Mouse (Mus musculus) left cerebral cortex, postnatal 25 days (tissue): ENCODE data around the gene Extl1. TPM values are rescaled to one million over a fixed set of nuclear protein-coding genes. Genes with fewer than 3 reads are reported as not detected.
A peak's percentile ranks its signal among the peaks of the same experiment; 100 is the strongest.
"Not testable (repeated sequence)": the region's sequence is repeated elsewhere in the genome, so short reads cannot be mapped to it uniquely, and the experiment has no call there.

Source experiments
- DNase-seq, 2 experiments: peaks; one replicate each; pipeline ENCODE4 v3.0.0; 2022; ENCODE audit warnings: low spot score in 2 of 2, mixed read lengths in 1 of 2
- intact Hi-C: fragments of 180-260 bp; cut with DNase I; formaldehyde crosslinking; loops from one replicate; pipeline ENCODE4 v1.15.1; 2025
- total RNA-seq, 2 experiments: library from RNA; stranded (reverse); gene quantifications; 2 replicates each; pipeline ENCODE4 v1.2.3; 2021

Gene Extl1
- 10 to 100 TPM; 49.2 to 52.5 TPM for total RNA-seq

GRCm38 (mm10) chr4:134383750-134384149, at the start of gene Extl1:
TSS of gene Extl1 (minus strand) at chr4:134383850.
- DNase-seq, intact Hi-C loops: not testable (repeated sequence)

- intact Hi-C loops = no loop called here
- DNase-seq = peak in 1 of 2 experiments; percentile 63
These were observed 49.2 kb upstream of the Extl1 start for GRCm38 (mm10) chr4:134432686-134433360.

GRCm38 (mm10) chr4:134430381-134431004, 46.8 kb upstream of the Extl1 start:
- DNase-seq = peak; percentile 92 to 99

GRCm38 (mm10) chr4:134425088-134425487, 41.4 kb upstream of the Extl1 start:
- peak in 1 of 2 experiments; percentile 74 for DNase-seq
- intact Hi-C loops = no loop called here

More at GRCm38 (mm10) chr4:134430381-134431004, 46.8 kb upstream of the Extl1 start:
- intact Hi-C loops = loop anchor here (1.0 kb wide), 2 partner anchors 15 to 29 kb away; no protein-coding TSS in a partner anchor

DNA sequence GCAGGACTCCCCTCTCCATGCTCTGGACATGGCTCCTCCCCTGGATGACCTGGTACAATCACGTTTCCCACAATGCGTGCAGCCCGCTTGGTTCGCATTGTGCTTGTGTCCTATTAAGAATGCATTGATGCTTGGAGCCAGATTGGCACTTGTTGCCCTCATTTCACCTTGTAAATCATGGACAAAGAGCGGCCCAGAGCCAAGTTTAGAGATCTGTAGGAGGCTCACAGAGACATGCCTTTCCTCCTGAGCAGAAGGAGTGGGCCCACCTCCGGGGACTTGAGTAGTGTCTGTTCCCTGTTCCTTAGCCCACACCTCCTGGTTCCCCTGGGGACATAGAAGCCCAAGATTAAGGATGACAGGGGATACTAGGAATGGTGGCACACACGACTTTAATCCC, 40.3 kb upstream of the Extl1 start:
- DNase-seq = peak in 1 of 2 experiments; percentile 51
- intact Hi-C loops = no loop called here

- DNase-seq = no peak
- intact Hi-C loops = no loop called here
These were observed 38.3 kb upstream of the Extl1 start for GRCm38 (mm10) chr4:134421971-134422370.

DNA sequence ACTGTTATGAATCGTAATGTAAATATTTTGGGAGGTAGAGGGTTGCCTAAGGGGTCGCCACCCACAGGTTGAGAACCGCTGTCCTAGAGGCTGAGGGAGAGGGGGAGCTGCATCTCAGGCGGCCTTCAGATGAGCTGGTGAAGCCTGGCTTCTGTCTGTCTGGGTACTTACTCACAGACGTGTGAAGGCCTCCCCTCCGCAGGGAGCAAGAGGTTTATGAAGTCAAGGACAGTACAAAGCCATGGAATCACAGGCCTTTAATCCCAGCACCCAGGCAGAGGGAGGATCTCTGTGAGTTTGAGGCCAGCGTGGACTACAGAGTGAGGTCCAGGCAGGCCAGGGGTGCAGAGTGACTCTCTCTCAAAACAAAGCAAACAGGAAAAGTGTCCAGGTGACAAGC, 33.5 kb upstream of the Extl1 start:
- no peak for DNase-seq
- intact Hi-C loops = no loop called here

GRCm38 (mm10) chr4:134416602-134417001, 33.0 kb upstream of the Extl1 start:
- DNase-seq = peak in 1 of 2 experiments; percentile 88
- intact Hi-C loops = no loop called here

GRCm38 (mm10) chr4:134416177-134416576, 32.5 kb upstream of the Extl1 start:
- intact Hi-C loops = no loop called here
- peak in 1 of 2 experiments; percentile 78 for DNase-seq

DNA sequence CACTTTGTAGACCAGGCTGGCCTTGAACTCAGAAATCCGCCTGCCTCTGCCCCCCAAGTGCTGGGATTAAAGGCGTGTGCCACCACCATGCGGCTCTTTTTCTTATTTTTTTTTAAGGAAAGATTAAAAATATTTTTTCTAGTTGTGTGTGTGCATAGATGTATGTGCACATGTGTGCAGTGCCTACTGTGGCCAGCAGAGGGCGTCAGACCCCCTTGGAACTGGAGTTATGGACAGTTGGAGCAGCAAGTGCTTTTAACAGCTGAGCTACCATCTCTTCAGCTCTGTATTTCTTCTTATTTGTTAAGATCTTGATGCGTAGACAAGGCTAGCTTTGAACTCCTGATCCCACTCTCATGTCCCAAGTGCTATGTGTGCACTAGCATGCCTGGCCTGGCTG, 25.6 kb upstream of the Extl1 start:
- intact Hi-C loops = no loop called here
- no peak for DNase-seq

DNA sequence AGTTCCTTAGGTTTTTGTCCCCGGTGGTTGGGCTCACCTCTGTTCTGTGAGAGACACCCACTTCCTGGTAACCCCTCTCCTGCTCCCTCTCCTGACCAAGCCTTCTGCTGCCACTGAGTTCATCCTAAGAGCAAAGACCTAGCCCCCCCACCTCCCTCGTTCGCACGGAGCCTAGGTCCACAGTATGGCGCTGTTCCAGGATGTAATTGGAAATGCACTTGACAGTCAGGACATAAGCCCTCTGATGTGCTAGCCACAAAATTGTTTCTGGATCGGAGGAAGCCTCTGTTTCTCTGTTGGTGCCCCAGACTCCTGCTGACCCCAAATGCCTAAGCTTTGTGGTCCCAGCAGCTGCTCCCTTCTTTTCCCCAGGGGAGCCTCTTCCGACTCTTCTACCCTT, 20.1 kb upstream of the Extl1 start:
- DNase-seq = no peak
- intact Hi-C loops = no loop called here

DNA sequence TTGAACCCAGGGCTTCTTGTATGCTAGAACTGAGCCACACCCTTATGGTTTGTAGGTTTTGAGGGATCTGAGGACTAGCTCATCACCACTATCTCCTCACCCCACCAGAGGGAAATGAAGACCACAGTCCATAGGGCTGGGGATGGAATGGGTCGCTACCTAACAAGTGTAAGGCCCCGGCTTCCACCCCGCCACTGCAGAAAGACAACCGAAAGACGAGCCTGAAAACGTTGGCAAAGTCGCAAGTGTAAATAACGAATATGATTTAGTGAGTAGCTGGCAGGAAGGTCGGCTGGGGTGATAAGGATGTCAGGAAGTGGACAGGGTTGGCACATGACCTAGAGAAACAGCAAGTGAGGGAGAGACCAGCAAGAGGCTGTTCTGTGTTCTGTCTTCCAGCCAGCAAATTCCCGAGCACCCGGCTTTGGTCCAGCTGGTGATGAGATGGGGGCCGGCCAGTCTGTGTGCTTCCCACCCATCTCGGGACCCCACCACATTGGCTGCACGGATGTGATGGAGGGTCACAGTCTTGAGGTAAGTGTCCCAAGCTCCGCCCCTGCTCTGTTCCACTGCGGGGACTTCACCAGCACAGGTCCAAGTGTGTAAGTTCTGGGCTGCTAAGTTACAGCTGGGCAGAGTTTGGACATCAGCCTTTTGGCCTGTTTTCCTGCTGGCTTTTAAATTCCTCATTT, 19.1 kb upstream of the Extl1 start:
- no peak for DNase-seq
- intact Hi-C loops = no loop called here

- intact Hi-C loops = loop anchor here (1.0 to 2.0 kb wide), 2 partner anchors 28 to 49 kb away; no protein-coding TSS in a partner anchor
- DNase-seq = no peak
These were observed 18.4 kb upstream of the Extl1 start for GRCm38 (mm10) chr4:134401856-134402570.

- intact Hi-C loops = loop anchor here (1.0 to 2.0 kb wide), 2 partner anchors 29 to 50 kb away; no protein-coding TSS in a partner anchor
- peak; percentile 83 to 92 for DNase-seq
These were observed 17.6 kb upstream of the Extl1 start for GRCm38 (mm10) chr4:134401181-134401661.

GRCm38 (mm10) chr4:134400206-134400605, 16.6 kb upstream of the Extl1 start:
- DNase-seq = no peak
- intact Hi-C loops = loop anchor here (2.0 kb wide), 1 partner anchor 51 kb away; no protein-coding TSS in a partner anchor

GRCm38 (mm10) chr4:134397732-134398131, 14.1 kb upstream of the Extl1 start:
- intact Hi-C loops = loop anchor here (2.0 kb wide), 1 partner anchor 71 kb away; the partner anchor contains the start of gene Stmn1
- DNase-seq = no peak

- intact Hi-C loops = loop anchor here (2.0 kb wide), 1 partner anchor 72 kb away; the partner anchor contains the start of gene Stmn1
- DNase-seq = peak; percentile 41 to 55
These were observed 13.5 kb upstream of the Extl1 start for GRCm38 (mm10) chr4:134397121-134397520.

DNA sequence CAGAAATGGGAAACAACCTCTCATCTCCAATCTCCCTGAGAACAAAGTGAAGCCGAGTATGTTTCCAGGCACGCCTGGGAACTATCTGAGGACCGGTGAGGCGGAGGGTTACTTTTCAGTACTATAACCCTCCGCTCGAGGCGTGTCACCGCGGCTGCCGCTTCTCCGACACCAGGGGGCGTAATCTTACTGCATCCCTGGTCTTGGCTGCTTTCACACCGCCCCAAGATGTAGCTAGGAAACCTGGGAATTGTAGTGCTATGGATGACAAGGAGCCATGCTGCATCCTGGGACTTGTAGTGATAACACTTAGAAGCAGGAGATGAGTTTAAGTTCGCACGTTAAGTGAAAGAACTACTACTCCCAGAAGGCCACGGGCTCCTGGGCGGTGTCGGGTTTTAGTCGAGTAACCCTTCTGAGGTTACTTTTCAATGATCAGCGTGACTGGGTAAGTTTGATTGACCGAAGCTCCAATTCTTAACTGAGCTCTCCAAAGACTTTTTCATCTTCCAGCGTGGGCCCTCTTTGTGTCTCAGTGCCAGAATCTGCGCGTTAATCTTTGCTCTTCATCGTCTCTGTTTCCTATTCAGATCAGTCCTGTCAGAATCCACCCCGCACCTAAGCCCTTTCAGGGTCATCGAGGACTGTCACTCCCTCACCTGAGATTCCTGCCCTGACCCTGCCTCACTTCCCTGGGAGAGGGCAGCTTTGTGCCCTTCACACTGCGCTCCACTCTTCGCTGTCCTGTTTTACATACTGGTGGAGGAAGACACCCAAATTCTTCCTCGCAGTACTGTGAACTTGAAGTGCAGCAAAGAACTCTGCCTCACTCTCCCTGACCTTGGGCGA, 12.6 kb upstream of the Extl1 start, which contains the start of gene Pafah2:
TSS of gene Pafah2 (plus strand) at position 344 of the 849 bp plus-strand sequence.
- intact Hi-C loops = loop anchor here (1.0 to 2.0 kb wide), 2 partner anchors 73 to 82 kb away; partner anchors contain the start of gene Stmn1
- DNase-seq = peak; percentile 96 to 99
